Comparison of ENCODE assay signal across 25 mouse cellular contexts in the genomic region with DNA sequence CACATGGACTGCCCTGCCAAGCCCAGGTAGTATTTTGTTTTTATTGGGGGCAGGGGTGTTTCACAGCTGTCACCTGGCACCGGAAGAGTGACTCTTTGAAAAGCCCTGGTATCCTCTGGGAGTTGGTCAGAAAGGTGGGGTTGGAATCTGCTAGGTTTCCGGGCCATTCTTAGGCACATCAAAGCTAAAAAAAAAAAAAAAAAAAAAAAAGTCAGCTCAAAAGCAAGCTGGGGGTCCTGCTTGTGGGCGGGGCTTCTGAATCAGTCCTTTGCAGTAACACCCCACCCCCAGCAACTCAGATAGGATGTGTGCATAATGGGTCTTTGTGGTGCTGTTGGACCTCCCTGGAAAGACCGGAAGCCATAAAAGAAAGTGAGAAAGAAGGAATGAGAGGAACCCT.
"Had no signal": no experiment of that assay in that cellular context is flagged by ENCODE, and none has a peak within 500 bp of the region (broad histone marks: within the 10 kb centered on the region; RNA-seq: fewer than 3 reads in every experiment).

No protein-coding gene starts in this region.

- DNase-seq: gastrocnemius, adult 2 months; gastrocnemius, postnatal 10 days; heart, adult 18-20 months; heart, postnatal 14 days; heart, postnatal 36 days; kidney, adult 11 months; kidney, adult 2 months; kidney, adult 9 months; kidney, postnatal 14 days; kidney, postnatal 36 days; liver; liver, embryonic 13.5 days had no signal

- H3K27me3 ChIP-seq: heart, embryonic 13.5 days; heart, embryonic 15.5 days; hindbrain, embryonic 13.5 days; hindbrain, embryonic 15.5 days; kidney, embryonic 15.5 days; limb, embryonic 12.5 days; liver, embryonic 13.5 days had no signal

- H3K9me3 ChIP-seq: heart, embryonic 10.5 days; heart, embryonic 13.5 days; heart, embryonic 15.5 days; hindbrain, embryonic 13.5 days; hindbrain, embryonic 15.5 days; kidney, embryonic 15.5 days; limb, embryonic 10.5 days; limb, embryonic 12.5 days; liver, embryonic 13.5 days had no signal

- H3K4me2 ChIP-seq: heart, embryonic 13.5 days; heart, embryonic 15.5 days; hindbrain, embryonic 13.5 days; hindbrain, embryonic 15.5 days; kidney, embryonic 15.5 days; limb, embryonic 12.5 days; liver, embryonic 11.5 days; liver, embryonic 13.5 days had no signal

- H3K4me1 ChIP-seq: heart, embryonic 10.5 days; heart, embryonic 13.5 days; heart, embryonic 15.5 days; hindbrain, embryonic 13.5 days; hindbrain, embryonic 15.5 days; kidney, embryonic 15.5 days; limb, embryonic 12.5 days; liver, embryonic 13.5 days had no signal

- H3K36me3 ChIP-seq: heart, embryonic 10.5 days; heart, embryonic 13.5 days; heart, embryonic 15.5 days; hindbrain, embryonic 13.5 days; hindbrain, embryonic 15.5 days; kidney, embryonic 15.5 days; limb, embryonic 10.5 days; limb, embryonic 12.5 days; liver, embryonic 13.5 days had no signal

- H3K4me3 ChIP-seq: gastrocnemius, adult 2 months; heart, embryonic 10.5 days; heart, embryonic 13.5 days; heart, embryonic 15.5 days; hindbrain, embryonic 13.5 days; hindbrain, embryonic 15.5 days; kidney, embryonic 15.5 days; left cerebral cortex, adult 2 months; limb, embryonic 10.5 days; limb, embryonic 12.5 days; liver, embryonic 13.5 days had no signal

- H3K9ac ChIP-seq: heart, embryonic 13.5 days; heart, embryonic 15.5 days; hindbrain, embryonic 13.5 days; hindbrain, embryonic 15.5 days; kidney, embryonic 15.5 days; limb, embryonic 12.5 days; liver, embryonic 13.5 days had no signal

- H3K27ac ChIP-seq: gastrocnemius, adult 2 months; heart, embryonic 10.5 days; heart, embryonic 13.5 days; heart, embryonic 15.5 days; hindbrain, embryonic 13.5 days; hindbrain, embryonic 15.5 days; hindbrain, postnatal 0 days; kidney, embryonic 15.5 days; kidney, postnatal 0 days; left cerebral cortex, adult 2 months; limb, embryonic 10.5 days; limb, embryonic 12.5 days; liver, embryonic 13.5 days had no signal

- ATAC-seq: hindbrain, postnatal 0 days; intestine, embryonic 16.5 days had no signal
